Mouse (Mus musculus) spleen, adult 2 months (tissue): ENCODE measurements around the gene Brca2. TPM values are rescaled to one million over a fixed set of nuclear protein-coding genes. Genes with fewer than 3 reads are reported as not detected.

ENCODE experiments used
- DNase-seq, 2 experiments: peaks; one replicate each; pipeline versions ENCODE4 v3.0.0 to v3.0.0-alpha.2; 2012 to 2021; ENCODE audit warnings: low spot score in 2 of 2, low read depth in 1 of 2
- H3K27ac ChIP-seq: fragments of 200-500 bp; 2 replicates; pipeline ENCODE4 v1.5.1; 2012; ENCODE audit warnings: low read length, inconsistent platforms; ENCODE audit not compliant: insufficient read depth
- H3K27me3 ChIP-seq: fragments of 200-500 bp; 2 replicates; pipeline ENCODE4 v1.6.1; 2012; ENCODE audit warnings: mild to moderate bottlenecking, moderate library complexity, low read length, inconsistent platforms; ENCODE audit not compliant: control insufficient read depth, insufficient read depth
- H3K36me3 ChIP-seq: fragments of 200-500 bp; 2 replicates; pipeline ENCODE4 v1.6.1; 2012; ENCODE audit warnings: mild to moderate bottlenecking, low read length, inconsistent platforms; ENCODE audit not compliant: control insufficient read depth, insufficient read depth
- H3K4me1 ChIP-seq: fragments of 200-500 bp; 2 replicates; pipeline ENCODE4 v1.6.1; 2011; ENCODE audit warnings: inconsistent platforms; ENCODE audit not compliant: control insufficient read depth, insufficient read depth, insufficient read length
- H3K4me3 ChIP-seq: fragments of 200-500 bp; 2 replicates; pipeline ENCODE4 v1.5.1; 2011; ENCODE audit warnings: mild to moderate bottlenecking, inconsistent platforms; ENCODE audit not compliant: insufficient read depth, insufficient read length; ENCODE audit errors: extremely low read depth
- CTCF ChIP-seq: fragments of 200-500 bp; IDR thresholded peaks from 2 replicates; pipeline ENCODE4 v1.5.1; 2011; ENCODE audit warnings: mild to moderate bottlenecking, inconsistent platforms; ENCODE audit not compliant: insufficient read depth, insufficient read length, insufficient replicate concordance; ENCODE audit errors: extremely low read depth
- POLR2A ChIP-seq: fragments of 200-500 bp; IDR thresholded peaks from 2 replicates; pipeline ENCODE4 v1.6.1; 2011; ENCODE audit warnings: low read depth, low read length, inconsistent platforms
- WGBS: fragments of 180-500 bp; shearing (Covaris S2); methylation state at CpG from one replicate; pipeline ENCODE4 v1.1.7; 2018; 5-methylcytosine and 5-hydroxymethylcytosine counted together
- polyA plus RNA-seq: library from polyadenylated mRNA; depleted of rRNA; stranded (reverse); fragments of >200 nt; gene quantifications from 2 replicates; pipeline ENCODE4 v1.2.3, GENCODE M21; 2012

Brca2 gene
- polyA plus RNA-seq, 1 experiment: 3.1 TPM

DNA sequence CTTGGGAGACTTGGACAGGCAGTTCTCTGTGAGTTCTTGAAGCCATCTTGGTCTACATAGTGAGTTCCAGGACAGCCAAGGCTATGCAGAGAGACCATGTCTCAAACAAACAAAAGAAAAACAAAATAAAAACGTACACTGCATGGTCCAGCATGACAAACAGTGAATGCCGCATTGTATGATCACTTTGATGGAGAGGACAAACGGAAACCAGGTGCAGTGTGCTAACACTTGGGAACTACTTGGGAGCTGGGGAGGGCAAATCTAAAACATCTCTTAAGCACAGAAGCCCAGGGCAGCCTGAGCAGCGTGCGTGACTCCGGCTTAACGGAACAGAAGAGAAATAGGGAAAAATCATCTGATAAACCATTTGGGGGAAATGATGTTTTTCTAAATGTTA is 74.7 kb downstream of the Brca2 start, which contains the start of gene N4bp2l1:
TSS of gene N4bp2l1 (minus strand) at position 101 of the 400 bp plus-strand sequence.
- Histone ChIP-seq H3K4me3 (no peak within 1 kb of the TSS), H3K36me3 (no peaks in the 10 kb centered on the region), H3K27me3 (no peaks in the 10 kb centered on the region), H3K4me1 (peaks cover 21% of the 10 kb centered on the region), H3K27ac (peak within 1 kb of the TSS; percentile 70; the same call in 1 of the 2 replicates)
- DNase-seq: no peak
- TF ChIP-seq CTCF (no peak), POLR2A (no peak)
- WGBS: 95% methylated on average over 7 of the region's 7 CpGs

DNA sequence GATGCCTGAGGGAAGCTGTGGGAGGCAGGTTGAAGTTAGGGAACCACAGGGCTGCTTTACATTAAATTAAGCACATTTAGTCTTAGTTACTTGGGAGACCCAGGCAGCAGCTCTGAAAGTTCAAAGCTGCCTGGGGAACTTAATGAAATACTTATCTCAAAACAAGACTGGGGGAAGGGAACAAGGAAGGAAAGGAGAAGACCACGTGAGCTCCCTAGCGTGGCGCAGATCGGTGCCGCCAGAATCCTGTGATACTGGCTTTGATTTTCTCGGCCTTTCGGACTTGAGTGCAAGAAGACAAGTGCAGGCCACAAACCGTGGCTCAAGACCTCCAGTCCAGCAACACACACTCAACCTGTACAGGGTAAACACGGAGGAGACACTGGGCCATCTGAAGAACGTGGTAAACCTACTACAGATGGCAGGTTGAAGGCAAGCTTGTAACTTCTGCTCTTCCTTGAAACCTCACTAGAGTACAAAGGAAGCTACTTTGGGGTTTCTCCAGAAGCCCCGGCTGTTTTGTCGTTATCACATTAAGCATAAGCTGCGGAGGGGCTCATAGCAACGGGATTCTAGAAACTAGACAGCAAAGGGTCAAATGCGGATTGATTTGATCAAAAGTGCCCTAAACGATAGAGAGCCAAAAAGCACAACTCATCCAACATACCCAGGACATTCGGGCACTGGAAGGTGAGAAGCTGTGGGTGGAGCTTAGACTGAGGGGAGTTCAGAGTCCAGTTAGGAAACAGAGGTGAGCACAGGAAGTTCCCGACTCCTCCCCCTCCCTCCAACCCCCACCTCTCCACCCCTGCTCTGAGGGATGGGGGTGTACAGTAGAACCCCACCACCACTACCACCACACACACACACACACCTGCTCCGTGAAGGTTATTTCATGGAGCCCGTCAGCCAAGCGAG is 76.0 kb downstream of the Brca2 start:
- peak overlapping the region; percentile 70 for H3K27ac ChIP-seq
- peak overlapping the region; percentile 38; the same call in 1 of the 2 replicates for H3K4me3 ChIP-seq
- H3K36me3 ChIP-seq: no peaks in the 10 kb centered on the region
- DNase-seq: no peak
- 19% methylated on average over 21 of the region's 21 CpGs for WGBS
- H3K27me3 ChIP-seq: no peaks in the 10 kb centered on the region
- no peak for TF ChIP-seq CTCF
- TF ChIP-seq POLR2A: no peak
- H3K4me1 ChIP-seq: peaks cover 18% of the 10 kb centered on the region

DNA sequence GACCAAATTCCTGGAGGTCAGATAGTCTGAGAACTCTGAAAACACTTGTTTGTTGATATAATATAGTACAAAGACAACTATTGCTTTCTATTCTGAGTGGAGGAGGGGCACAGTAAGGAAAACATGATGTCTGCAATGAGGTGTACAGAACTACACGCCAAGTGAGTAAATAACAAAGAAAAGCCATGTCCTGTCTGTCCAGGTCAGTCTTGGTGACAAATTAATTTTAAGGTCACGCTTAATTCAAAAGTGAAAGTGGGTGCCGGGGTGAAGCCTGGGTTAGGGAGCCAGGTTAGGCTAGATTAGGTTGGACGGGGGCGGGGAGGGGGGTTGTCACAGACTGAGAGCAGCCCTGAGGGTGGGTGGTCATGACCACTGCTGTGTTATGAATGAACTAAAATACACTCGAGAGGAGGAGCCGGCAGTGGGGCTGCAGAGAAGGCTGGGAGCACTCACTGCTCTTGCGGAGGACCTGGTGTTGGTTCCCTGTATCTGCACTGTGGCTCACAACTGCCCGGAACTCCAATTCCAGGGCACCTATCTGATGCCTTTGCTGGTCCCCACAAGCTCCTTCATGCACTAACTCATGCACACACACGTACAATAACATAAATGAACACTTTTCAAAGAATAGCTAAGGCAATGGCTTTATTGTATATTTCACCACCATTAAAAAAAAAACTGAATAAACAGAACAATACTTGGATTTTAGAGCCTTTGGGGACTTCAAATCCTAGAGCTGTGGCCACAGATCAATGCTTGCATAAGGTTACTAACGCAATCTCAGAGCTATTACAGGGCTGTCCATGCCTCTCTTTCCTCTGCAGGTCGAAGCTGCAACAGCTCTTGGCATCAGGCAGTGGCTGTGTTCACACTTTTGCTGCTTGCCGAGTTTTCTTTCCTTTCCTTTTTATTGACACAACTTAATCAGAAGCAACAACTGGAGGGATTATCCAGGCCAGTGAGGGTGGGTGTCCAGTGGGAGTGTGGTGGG is 77.2 kb downstream of the Brca2 start:
- TF ChIP-seq POLR2A (no peak), CTCF (no peak)
- Histone ChIP-seq H3K27me3 (no peaks in the 10 kb centered on the region), H3K4me3 (peak overlapping the region; percentile 45), H3K36me3 (no peaks in the 10 kb centered on the region), H3K4me1 (peaks cover 18% of the 10 kb centered on the region), H3K27ac (peak overlapping the region; percentile 90)
- WGBS: 42% methylated on average over 13 of the region's 13 CpGs
- no peak for DNase-seq

DNA sequence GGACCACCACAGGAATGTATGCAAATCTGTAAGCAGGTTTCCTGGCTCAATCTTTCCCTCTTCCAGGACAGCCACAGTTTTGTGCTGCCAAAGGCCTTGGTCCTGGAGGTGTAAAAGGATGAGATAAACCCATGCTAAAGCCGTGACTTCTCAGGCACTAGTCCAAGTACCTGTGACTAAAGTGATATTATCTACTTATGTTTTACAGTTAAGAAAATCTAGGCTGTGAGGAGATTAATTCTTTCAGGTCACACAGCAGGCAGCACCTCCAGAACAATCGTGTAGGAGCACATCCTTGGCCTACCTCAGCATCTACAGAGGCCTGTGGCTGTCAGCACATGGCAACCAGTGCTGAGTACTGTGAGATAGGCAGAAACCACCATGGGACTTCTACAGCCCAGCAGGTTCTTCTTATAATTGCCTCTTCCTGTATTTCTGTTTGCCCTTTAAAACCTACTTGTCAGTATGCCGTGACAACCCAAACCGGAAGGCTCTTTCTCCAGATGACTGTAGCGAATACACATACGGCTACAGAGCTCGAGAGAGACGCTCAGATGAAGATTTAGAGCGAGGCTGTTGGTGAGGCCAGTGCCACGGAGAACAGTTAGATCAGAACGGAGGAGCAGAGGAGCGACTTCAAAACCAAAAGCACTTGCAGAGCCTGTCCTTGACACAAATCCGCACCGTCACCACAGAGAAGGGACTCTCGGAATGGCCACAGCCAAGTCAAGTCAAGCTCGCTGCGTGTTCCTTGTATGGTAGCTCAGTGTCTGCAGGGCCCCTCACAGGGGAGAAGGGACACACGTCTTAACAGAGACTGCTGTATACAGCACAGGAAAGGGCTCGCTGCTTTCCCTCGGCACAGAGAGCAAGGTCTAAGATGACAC is 78.4 kb downstream of the Brca2 start:
- Histone ChIP-seq H3K27me3 (no peaks in the 10 kb centered on the region), H3K36me3 (no peaks in the 10 kb centered on the region), H3K27ac (peak overlapping the region; percentile 90), H3K4me3 (peak overlapping the region; percentile 50), H3K4me1 (peaks cover 18% of the 10 kb centered on the region)
- TF ChIP-seq POLR2A (peak; percentile 39; the same call in 1 of the 2 replicates), CTCF (no peak)
- WGBS: 11% methylated on average over 20 of the region's 20 CpGs
- DNase-seq: peak in 1 of 2 experiments; percentile 44

DNA sequence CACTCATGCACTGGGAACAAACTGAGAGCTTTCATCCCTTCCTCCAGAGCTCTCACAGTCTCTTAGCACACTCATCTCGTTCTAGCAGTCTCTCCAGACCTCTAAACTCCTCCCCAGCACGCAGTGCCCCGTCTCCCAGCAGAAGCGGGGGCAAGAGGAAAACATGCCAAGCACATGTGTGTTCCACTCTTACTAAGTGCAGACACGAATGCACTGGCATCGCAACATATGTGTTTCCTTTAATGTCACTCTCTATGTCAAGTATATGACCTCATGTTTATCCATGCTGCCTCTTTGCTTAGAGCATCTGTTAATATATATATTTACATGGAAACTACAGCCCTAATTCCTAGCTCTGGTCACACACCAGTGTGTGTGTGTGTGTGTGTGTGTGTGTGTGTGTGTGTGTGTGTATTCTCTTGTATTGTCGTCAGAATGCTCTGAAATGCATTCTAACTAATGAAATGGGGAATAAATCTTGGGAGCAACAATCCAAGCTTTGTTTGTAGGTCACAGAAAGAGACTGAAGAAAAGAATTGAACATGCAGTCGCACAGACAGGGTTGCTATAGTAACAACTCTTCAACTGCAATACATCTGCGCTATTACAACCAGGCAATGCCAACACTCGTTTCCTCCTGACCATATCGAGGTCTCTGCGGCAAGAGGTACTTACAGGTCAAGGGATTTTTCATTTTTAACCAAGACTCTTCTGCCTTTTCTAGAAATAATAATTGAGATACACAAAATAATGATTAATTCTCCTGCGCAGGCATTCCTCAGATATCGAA is 79.2 kb downstream of the Brca2 start:
- Histone ChIP-seq H3K36me3 (no peaks in the 10 kb centered on the region), H3K27me3 (no peaks in the 10 kb centered on the region), H3K4me3 (peak overlapping the region; percentile 50; the same call in 1 of the 2 replicates), H3K4me1 (peaks cover 13% of the 10 kb centered on the region), H3K27ac (peak overlapping the region; percentile 90)
- DNase-seq: no peak
- WGBS: 69% methylated on average over 14 of the region's 14 CpGs
- TF ChIP-seq POLR2A (no peak), CTCF (no peak)
